Mouse (Mus musculus) MEL (cell line): ENCODE results near the gene Tead2.

ENCODE experiments used
- BHLHE40 ChIP-seq: IDR thresholded peaks from 2 replicates; pipeline ENCODE4 v1.6.1; 2012; ENCODE audit warnings: low read depth, mild to moderate bottlenecking, inconsistent platforms, low read length, improper control_type of control experiment, borderline replicate concordance
- CHD2 ChIP-seq: IDR thresholded peaks from 2 replicates; pipeline ENCODE4 v1.6.1; 2011; ENCODE audit warnings: low read length, improper control_type of control experiment
- CTCF ChIP-seq, 3 experiments: IDR thresholded peaks in 2 of 3; conservative IDR thresholded peaks in 1 of 3; 2 replicates each; pipeline ENCODE4 v1.5.1; 2011 to 2012; ENCODE audit warnings: low read length in 3 of 3, low read depth in 2 of 3, mild to moderate bottlenecking in 2 of 3, improper control_type of control experiment in 1 of 3, inconsistent platforms in 1 of 3, mixed read lengths in 1 of 3, moderate library complexity in 1 of 3; ENCODE audit not compliant: control insufficient read depth in 1 of 3, insufficient read depth in 1 of 3, poor library complexity in 1 of 3, severe bottlenecking in 1 of 3
- EP300 ChIP-seq, 2 experiments: IDR thresholded peaks; 2 replicates each; pipeline ENCODE4 v1.6.1; 2011; ENCODE audit warnings: improper control_type of control experiment in 2 of 2, low read length in 2 of 2, low read depth in 1 of 2, mild to moderate bottlenecking in 1 of 2
- ETS1 ChIP-seq: IDR thresholded peaks from 2 replicates; pipeline ENCODE4 v1.6.1; 2012; ENCODE audit warnings: low read depth, mild to moderate bottlenecking, inconsistent platforms, low read length, improper control_type of control experiment, moderate library complexity
- MYC ChIP-seq: IDR thresholded peaks from 2 replicates; pipeline ENCODE4 v1.6.1; 2011; ENCODE audit warnings: low read depth, mild to moderate bottlenecking, low read length, improper control_type of control experiment, moderate library complexity
- POLR2A ChIP-seq, 2 experiments: IDR thresholded peaks; 2 replicates each; pipeline ENCODE4 v1.6.1; 2011 to 2012; ENCODE audit warnings: low read length in 2 of 2, mild to moderate bottlenecking in 2 of 2, control low read depth in 1 of 2, improper control_type of control experiment in 1 of 2, low read depth in 1 of 2, moderate library complexity in 1 of 2; ENCODE audit not compliant: control insufficient read depth in 1 of 2, insufficient read depth in 1 of 2, poor library complexity in 1 of 2
- POLR2AphosphoS2 ChIP-seq: IDR thresholded peaks from 2 replicates; pipeline ENCODE4 v1.6.1; 2011; ENCODE audit warnings: low read length, improper control_type of control experiment
- TBP ChIP-seq: IDR thresholded peaks from 2 replicates; pipeline ENCODE4 v1.8.0; 2011; ENCODE audit warnings: low read depth, low read length, improper control_type of control experiment
- TCF12 ChIP-seq: IDR thresholded peaks from 2 replicates; pipeline ENCODE4 v1.6.1; 2014; ENCODE audit warnings: low read depth, mild to moderate bottlenecking, inconsistent platforms, low read length, improper control_type of control experiment, moderate library complexity
- ZNF384 ChIP-seq: IDR thresholded peaks from 2 replicates; pipeline ENCODE4 v1.6.1; 2012; ENCODE audit warnings: low read depth, mild to moderate bottlenecking, inconsistent platforms, low read length, improper control_type of control experiment

- TF ChIP-seq CTCF (IDR thresholded peaks at IDR 0.05 in 2 of 3, conservative IDR thresholded peaks at IDR 0.05 in 1 of 3; ENCODE audit: control insufficient read depth in 1 of 3, insufficient read depth in 1 of 3, low read depth in 2 of 3, low read length in 3 of 3, poor library complexity in 1 of 3, severe bottlenecking in 1 of 3) (peak in 1 of 3 experiments; percentile 8; a peak in 1 of 6 replicates), EP300 (IDR thresholded peaks at IDR 0.05; ENCODE audit: low read depth in 1 of 2, low read length in 2 of 2) (no peak), BHLHE40 (no peak), ETS1 (no peak), CHD2 (no peak), POLR2A (IDR thresholded peaks at IDR 0.05; ENCODE audit: control insufficient read depth in 1 of 2, insufficient read depth in 1 of 2, low read depth in 1 of 2, low read length in 2 of 2, poor library complexity in 1 of 2) (no peak), TCF12 (no peak), MYC (no peak), ZNF384 (no peak), POLR2AphosphoS2 (no peak), TBP (no peak)
Observed at GRCm38 (mm10) chr7:45264348-45264747, 48.8 kb downstream of the Tead2 start.
